Mouse (Mus musculus) neural tube, embryonic 13.5 days (tissue): ENCODE results near the gene Knop1. TPM values are rescaled to one million over a fixed set of nuclear protein-coding genes. Genes with fewer than 3 reads are reported as not detected.
A peak's percentile ranks its signal among the peaks of the same experiment; 100 is the strongest.

Experiments used
- ATAC-seq: fragments of 200-750 bp; cut with Nextera tagmentation; 2 replicates; pipeline ENCODE4 v1.8.0; 2017; ENCODE audit warnings: low read depth, mild to moderate bottlenecking, moderate TSS enrichment, moderate library complexity
- H3K27ac ChIP-seq: fragments of 300-500 bp; sonication (generic); replicated peaks from 2 replicates; pipeline ENCODE4 v1.5.1; 2015; ENCODE audit warnings: moderate library complexity, mild to moderate bottlenecking, inconsistent platforms
- H3K27me3 ChIP-seq: fragments of 300-500 bp; sonication (generic); 2 replicates; pipeline ENCODE4 v1.6.1; 2015; ENCODE audit warnings: mild to moderate bottlenecking, inconsistent platforms
- H3K36me3 ChIP-seq: fragments of 300-500 bp; sonication (generic); 2 replicates; pipeline ENCODE4 v1.6.1; 2015; ENCODE audit warnings: mild to moderate bottlenecking, inconsistent platforms
- H3K4me1 ChIP-seq: fragments of 300-500 bp; sonication (generic); replicated peaks from 2 replicates; pipeline ENCODE4 v1.6.1; 2015; ENCODE audit warnings: inconsistent platforms
- H3K4me2 ChIP-seq: fragments of 300-500 bp; sonication (generic); 2 replicates; pipeline ENCODE4 v1.6.1; 2015; ENCODE audit warnings: inconsistent platforms, mild to moderate bottlenecking, moderate library complexity
- H3K4me3 ChIP-seq: fragments of 300-500 bp; sonication (generic); 2 replicates; pipeline ENCODE4 v1.5.1; 2015; ENCODE audit warnings: mild to moderate bottlenecking, inconsistent platforms
- H3K9ac ChIP-seq: fragments of 300-500 bp; sonication (generic); 2 replicates; pipeline ENCODE4 v1.6.1; 2015; ENCODE audit warnings: moderate library complexity, mild to moderate bottlenecking, inconsistent platforms
- H3K9me3 ChIP-seq: fragments of 300-500 bp; sonication (generic); 2 replicates; pipeline ENCODE4 v1.6.1; 2016; ENCODE audit warnings: inconsistent platforms
- WGBS: fragments of 180-500 bp; shearing (Covaris S2); methylation state at CpG from one replicate; pipeline ENCODE4 v1.1.7; 2015; 5-methylcytosine and 5-hydroxymethylcytosine counted together
- polyA plus RNA-seq: library from polyadenylated mRNA; unstranded; fragments of >200 nt; fragmentation: Nextera tagmentation; extraction: Ambion mirVana; gene quantifications from 2 replicates; pipeline ENCODE4 v1.2.1, GENCODE M21; 2015

Knop1 gene
- polyA plus RNA-seq, 1 experiment from 2014 or later = 86.4 TPM

DNA sequence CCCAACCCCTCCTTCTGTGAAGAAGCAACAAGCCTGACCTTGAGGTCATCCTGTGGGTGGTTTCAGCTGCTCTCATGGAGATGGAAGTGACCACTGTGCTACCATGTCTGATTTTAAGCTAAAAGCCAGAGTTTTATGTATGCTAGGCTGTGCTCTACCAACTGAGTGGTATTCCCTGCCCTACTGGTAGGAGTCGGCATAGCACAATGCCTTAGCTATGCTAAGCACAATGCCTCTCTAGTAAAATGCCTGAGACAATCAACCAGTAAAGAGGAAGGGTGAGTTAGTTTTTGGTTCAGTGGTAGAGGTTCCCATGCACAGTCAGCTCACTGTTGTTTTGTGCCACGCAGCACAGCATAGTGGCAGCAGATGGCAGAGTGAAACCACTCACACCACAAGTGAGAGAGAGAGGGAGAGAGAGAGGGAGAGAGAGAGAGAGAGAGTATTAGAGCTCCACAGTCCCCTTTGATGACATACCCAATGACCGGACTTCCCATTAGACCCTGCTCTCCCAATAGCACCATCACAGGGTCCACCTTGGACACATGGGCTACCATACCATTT is 23.5 kb upstream of the Knop1 start:
- Histone ChIP-seq H3K9me3 (no peaks in the 10 kb centered on the region), H3K36me3 (no peaks in the 10 kb centered on the region), H3K4me2 (no peak overlapping the region), H3K27ac (no peak overlapping the region), H3K9ac (no peak overlapping the region), H3K27me3 (no peaks in the 10 kb centered on the region), H3K4me1 (no peaks in the 10 kb centered on the region), H3K4me3 (no peak overlapping the region)
- WGBS = 87% methylated on average over 3 of the region's 3 CpGs
- ATAC-seq = no peak

DNA sequence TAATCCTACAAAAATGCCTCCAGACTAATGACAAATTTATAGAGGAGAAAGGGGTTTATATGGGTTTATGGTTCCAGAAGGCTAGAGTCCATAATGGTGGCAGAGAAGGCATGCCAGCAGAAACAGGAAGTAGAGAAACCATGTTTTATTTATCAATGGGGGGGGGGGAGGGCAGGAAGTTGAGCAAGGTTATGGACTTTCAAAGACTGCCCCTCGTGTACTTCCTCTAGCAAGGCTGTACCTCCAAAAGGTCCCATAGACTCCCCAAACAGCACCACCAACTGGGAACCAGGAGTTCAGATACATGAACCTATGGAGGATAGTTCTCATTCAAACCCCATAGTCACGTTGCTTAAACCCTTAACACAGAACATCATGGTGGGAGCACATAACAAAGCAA is 9.3 kb upstream of the Knop1 start:
- H3K4me2 ChIP-seq = no peak overlapping the region
- H3K4me3 ChIP-seq = no peak overlapping the region
- 83% methylated on average over 2 of the region's 2 CpGs for WGBS
- H3K9ac ChIP-seq = no peak overlapping the region
- no peak overlapping the region for H3K27ac ChIP-seq
- ATAC-seq = no peak
- H3K36me3 ChIP-seq = no peaks in the 10 kb centered on the region
- no peaks in the 10 kb centered on the region for H3K4me1 ChIP-seq
- H3K9me3 ChIP-seq = no peaks in the 10 kb centered on the region
- no peaks in the 10 kb centered on the region for H3K27me3 ChIP-seq

- peaks cover 24% of the 10 kb centered on the region for H3K4me1 ChIP-seq
- H3K9ac ChIP-seq = no peak overlapping the region
- H3K4me2 ChIP-seq = no peak overlapping the region
- no peak overlapping the region for H3K4me3 ChIP-seq
- WGBS = 94% methylated on average over 1 of the region's 1 CpGs
- H3K9me3 ChIP-seq = no peaks in the 10 kb centered on the region
- H3K36me3 ChIP-seq = 0 out of 2 replicates have a peak, but pooled peaks cover 14% of the 10 kb centered on the region
- ATAC-seq = no peak
- H3K27ac ChIP-seq = no peak overlapping the region
- no peaks in the 10 kb centered on the region for H3K27me3 ChIP-seq
These were observed 2.6 kb upstream of the Knop1 start for GRCm38 (mm10) chr7:118858640-118859039.

- WGBS = under 1% methylated on average over 57 of the region's 57 CpGs
These were observed 730 bp downstream of the Knop1 start, which contains the start of gene Iqck for GRCm38 (mm10) chr7:118855171-118855876. Gene Iqck, plus strand, starts transcription at chr7:118855752.

GRCm38 (mm10) chr7:118854606-118855005 is 1.4 kb downstream of the Knop1 start:
- no peak for ATAC-seq
- Histone ChIP-seq H3K9ac (peak overlapping the region; percentile 83), H3K4me3 (peak overlapping the region; percentile 88), H3K36me3 (peaks cover 52% of the 10 kb centered on the region), H3K9me3 (no peaks in the 10 kb centered on the region), H3K27me3 (no peaks in the 10 kb centered on the region), H3K4me1 (peaks cover 28% of the 10 kb centered on the region), H3K4me2 (peak overlapping the region; percentile 82), H3K27ac (no peak overlapping the region)
- WGBS = 11% methylated on average over 3 of the region's 3 CpGs

More at GRCm38 (mm10) chr7:118855171-118855876, 730 bp downstream of the Knop1 start, which contains the start of gene Iqck:
- H3K4me3 ChIP-seq = peak within 1 kb of the TSS; percentile 88
- peaks cover 45% of the 10 kb centered on the region for H3K36me3 ChIP-seq
- peak within 1 kb of the TSS; percentile 87 for H3K27ac ChIP-seq
- ATAC-seq = peak; percentile 98
- H3K9me3 ChIP-seq = no peaks in the 10 kb centered on the region
- peak within 1 kb of the TSS; percentile 83 for H3K9ac ChIP-seq
- peaks cover 28% of the 10 kb centered on the region for H3K4me1 ChIP-seq
- H3K27me3 ChIP-seq = no peaks in the 10 kb centered on the region
- peak within 1 kb of the TSS; percentile 82 for H3K4me2 ChIP-seq

DNA sequence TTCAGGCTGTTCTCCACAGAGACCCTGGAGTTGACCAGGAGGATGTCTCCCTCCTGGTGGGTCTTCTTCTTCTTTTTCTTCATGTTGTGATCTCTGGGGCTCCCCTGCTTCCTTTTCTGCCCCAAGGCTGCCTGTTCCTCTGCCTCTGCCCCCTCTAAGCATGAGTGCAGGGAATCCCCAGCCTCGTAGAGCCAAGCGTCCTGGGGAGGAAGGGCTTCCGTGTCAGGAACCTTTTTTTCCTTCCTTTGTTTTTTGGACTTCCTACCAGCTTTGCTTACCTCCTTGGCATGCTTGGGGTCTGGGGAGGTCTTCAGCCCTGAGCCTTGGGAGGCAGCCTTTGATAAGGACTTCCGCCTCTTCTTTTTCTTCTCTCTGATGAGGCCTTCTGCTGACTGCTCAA is 3.4 kb downstream of the Knop1 start:
- Histone ChIP-seq H3K9me3 (no peaks in the 10 kb centered on the region), H3K27ac (no peak overlapping the region), H3K4me3 (no peak overlapping the region), H3K36me3 (peaks cover 63% of the 10 kb centered on the region), H3K4me2 (no peak overlapping the region), H3K4me1 (peaks cover 28% of the 10 kb centered on the region), H3K27me3 (no peaks in the 10 kb centered on the region), H3K9ac (no peak overlapping the region)
- 88% methylated on average over 4 of the region's 4 CpGs for WGBS
- ATAC-seq = no peak

GRCm38 (mm10) chr7:118851571-118851970 is 4.5 kb downstream of the Knop1 start:
- no peak overlapping the region for H3K4me2 ChIP-seq
- no peak overlapping the region for H3K27ac ChIP-seq
- no peaks in the 10 kb centered on the region for H3K27me3 ChIP-seq
- ATAC-seq = no peak
- no peaks in the 10 kb centered on the region for H3K9me3 ChIP-seq
- 94% methylated on average over 7 of the region's 7 CpGs for WGBS
- no peak overlapping the region for H3K9ac ChIP-seq
- H3K4me1 ChIP-seq = peaks cover 25% of the 10 kb centered on the region
- peaks cover 73% of the 10 kb centered on the region for H3K36me3 ChIP-seq
- H3K4me3 ChIP-seq = no peak overlapping the region

DNA sequence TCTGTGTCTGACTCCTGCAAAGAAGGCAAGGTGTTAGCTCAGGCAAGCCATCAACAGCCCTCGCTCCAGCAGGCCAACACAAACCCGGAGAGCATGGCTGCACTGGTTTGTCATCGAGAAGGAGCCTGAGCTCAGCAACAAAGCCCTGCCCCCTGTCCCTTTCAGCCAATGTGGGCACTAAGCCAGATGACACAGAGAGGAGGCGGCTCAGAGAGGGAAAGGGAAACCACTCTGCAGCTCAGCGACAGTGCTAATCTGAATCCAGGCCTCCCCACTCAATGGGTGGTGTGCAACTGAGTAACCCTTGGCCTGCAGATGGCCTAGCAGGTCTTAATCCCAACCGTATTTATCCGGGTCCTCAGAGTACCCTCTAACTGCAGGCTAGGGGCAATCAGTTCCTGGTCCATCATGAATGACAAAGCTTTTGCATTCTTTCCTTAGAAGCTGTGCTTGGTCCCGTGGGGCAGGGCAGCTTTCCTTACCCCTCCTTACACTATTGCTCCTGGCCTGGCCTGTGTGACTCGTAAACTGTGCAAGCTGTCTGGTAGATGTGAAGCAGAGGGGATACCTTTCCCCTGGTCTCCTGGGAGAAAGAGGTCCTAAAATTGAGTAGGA is 5.3 kb downstream of the Knop1 start:
- no peaks in the 10 kb centered on the region for H3K27me3 ChIP-seq
- no peak overlapping the region for H3K4me3 ChIP-seq
- peaks cover 20% of the 10 kb centered on the region for H3K4me1 ChIP-seq
- no peak overlapping the region for H3K9ac ChIP-seq
- H3K36me3 ChIP-seq = peaks cover 81% of the 10 kb centered on the region
- no peak overlapping the region for H3K4me2 ChIP-seq
- ATAC-seq = no peak
- WGBS = 76% methylated on average over 9 of the region's 9 CpGs
- H3K9me3 ChIP-seq = no peaks in the 10 kb centered on the region
- no peak overlapping the region for H3K27ac ChIP-seq

GRCm38 (mm10) chr7:118849543-118850250 is 6.4 kb downstream of the Knop1 start:
- Histone ChIP-seq H3K9me3 (no peaks in the 10 kb centered on the region), H3K4me1 (peaks cover 15% of the 10 kb centered on the region), H3K4me3 (no peak overlapping the region), H3K9ac (no peak overlapping the region), H3K27me3 (no peaks in the 10 kb centered on the region), H3K36me3 (peaks cover 92% of the 10 kb centered on the region), H3K27ac (no peak overlapping the region), H3K4me2 (no peak overlapping the region)
- 90% methylated on average over 5 of the region's 5 CpGs for WGBS
- ATAC-seq = 0 out of 2 replicates have a peak, but pooled peaks have one; percentile 15

DNA sequence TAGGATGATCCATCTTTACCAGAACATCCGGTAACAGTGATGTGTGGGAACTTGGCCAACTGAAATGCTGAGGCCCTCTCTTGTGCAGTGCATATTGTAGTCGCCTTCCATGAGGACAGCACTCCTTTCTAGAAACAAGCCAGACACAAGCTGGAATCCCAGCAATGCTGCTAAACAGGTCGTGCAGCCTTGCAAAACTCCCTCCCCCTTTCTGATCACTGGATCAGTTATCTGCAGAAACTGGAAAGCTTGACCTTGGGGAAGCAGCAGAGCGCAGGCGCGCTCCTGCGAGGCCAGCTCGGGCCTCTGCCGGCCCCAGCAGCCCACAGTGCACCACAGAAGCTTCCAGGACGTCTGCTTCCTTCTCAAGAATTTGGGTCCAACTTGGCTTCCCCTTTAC is 7.3 kb downstream of the Knop1 start:
- no peak overlapping the region for H3K9ac ChIP-seq
- H3K36me3 ChIP-seq = peaks cover 98% of the 10 kb centered on the region
- no peak overlapping the region for H3K4me2 ChIP-seq
- H3K27me3 ChIP-seq = no peaks in the 10 kb centered on the region
- no peak overlapping the region for H3K4me3 ChIP-seq
- H3K4me1 ChIP-seq = peaks cover 6% of the 10 kb centered on the region; the same call in 1 of the 2 replicates
- no peaks in the 10 kb centered on the region for H3K9me3 ChIP-seq
- 87% methylated on average over 10 of the region's 10 CpGs for WGBS
- ATAC-seq = no peak
- H3K27ac ChIP-seq = no peak overlapping the region

DNA sequence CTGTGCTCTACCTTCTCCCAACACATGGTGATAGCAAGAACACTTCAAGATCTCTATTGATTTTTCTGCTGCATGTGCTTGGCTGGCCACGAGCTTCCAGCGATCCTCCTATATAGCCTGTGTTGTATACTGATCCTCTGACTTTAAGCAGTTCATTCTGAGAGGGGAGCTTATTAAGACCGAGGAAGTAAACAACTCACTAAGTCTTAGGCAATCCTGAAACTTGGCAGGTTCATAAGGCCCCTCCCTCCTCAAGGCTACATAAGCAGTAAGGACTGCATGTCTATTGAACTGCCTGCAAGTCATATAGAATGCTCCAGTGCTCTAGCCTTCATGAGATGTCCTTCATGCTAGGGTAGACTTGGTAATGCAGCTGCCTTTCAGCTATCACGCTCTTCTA is 9.7 kb downstream of the Knop1 start:
- Histone ChIP-seq H3K36me3 (peaks cover 99% of the 10 kb centered on the region), H3K9ac (no peak overlapping the region), H3K27me3 (no peaks in the 10 kb centered on the region), H3K9me3 (no peaks in the 10 kb centered on the region), H3K27ac (no peak overlapping the region), H3K4me2 (no peak overlapping the region), H3K4me1 (0 out of 2 replicates have a peak, but pooled peaks cover 3% of the 10 kb centered on the region), H3K4me3 (no peak overlapping the region)
- no peak for ATAC-seq
- 96% methylated on average over 4 of the region's 4 CpGs for WGBS

- H3K9ac ChIP-seq = no peak overlapping the region
- peaks cover 6% of the 10 kb centered on the region; the same call in 1 of the 2 replicates for H3K4me1 ChIP-seq
- WGBS = 91% methylated on average over 5 of the region's 5 CpGs
- no peaks in the 10 kb centered on the region for H3K27me3 ChIP-seq
- peaks cover 99% of the 10 kb centered on the region for H3K36me3 ChIP-seq
- H3K4me3 ChIP-seq = no peak overlapping the region
- H3K27ac ChIP-seq = no peak overlapping the region
- H3K4me2 ChIP-seq = no peak overlapping the region
- H3K9me3 ChIP-seq = no peaks in the 10 kb centered on the region
- no peak for ATAC-seq
These were observed 10.9 kb downstream of the Knop1 start for GRCm38 (mm10) chr7:118845141-118845540.
